Mouse (Mus musculus) brain, embryonic 14.5 days (tissue): ENCODE measurements around the gene Fbxo44.

Experiments used
- CTCF ChIP-seq: fragments of 200-500 bp; IDR thresholded peaks from 2 replicates; pipeline ENCODE4 v1.5.1; 2012; ENCODE audit warnings: inconsistent platforms, mild to moderate bottlenecking, moderate library complexity, borderline replicate concordance; ENCODE audit not compliant: insufficient read depth, insufficient read length; ENCODE audit errors: extremely low read depth
- POLR2A ChIP-seq: fragments of 200-500 bp; IDR thresholded peaks from 2 replicates; pipeline ENCODE4 v1.6.1; 2012; ENCODE audit warnings: mild to moderate bottlenecking, inconsistent platforms, borderline replicate concordance; ENCODE audit not compliant: poor library complexity, insufficient read depth, insufficient read length, severe bottlenecking; ENCODE audit errors: extremely low read depth

- TF ChIP-seq CTCF, result no peak
- TF ChIP-seq POLR2A, result no peak
These were observed 7.7 kb downstream of the Fbxo44 start for GRCm38 (mm10) chr4:148152547-148152946.
